ENCODE assay signal across 12 mouse cellular contexts in the genomic region with DNA sequence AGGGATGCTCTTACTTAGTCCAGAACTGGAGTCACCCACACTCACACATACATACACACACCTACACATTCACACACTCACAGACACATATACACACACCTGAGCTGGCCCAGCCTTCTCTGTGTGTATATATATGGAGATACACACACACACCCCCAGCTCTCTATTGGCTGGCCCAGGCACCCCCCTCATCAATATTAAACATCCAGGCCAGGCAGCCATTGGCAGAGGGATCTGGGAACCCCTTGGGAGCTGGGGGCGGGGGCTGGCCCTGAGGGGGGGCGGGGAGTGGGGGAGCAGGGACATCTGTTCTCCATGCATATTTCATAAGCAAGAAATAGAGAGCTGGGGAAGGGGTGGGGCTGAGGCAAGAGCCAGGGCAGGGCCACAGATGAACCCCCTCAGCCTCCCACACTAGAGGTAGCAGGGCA. TPM values are rescaled to one million over a fixed set of nuclear protein-coding genes. Genes with fewer than 3 reads are reported as not detected.
A peak's percentile ranks its signal among the peaks of the same experiment; 100 is the strongest.
DNase-seq lines count a peak whose midpoint lies in the region; ATAC-seq and TF ChIP-seq lines count a peak whose summit lies in the region.
"Had no signal": no experiment of that assay in that cellular context is flagged by ENCODE, and none has a peak within 500 bp of the region (broad histone marks: within the 10 kb centered on the region; RNA-seq: fewer than 3 reads in every experiment).

A gene (minus strand): TSS at position 83 of the 431 bp plus-strand sequence.

- TF ChIP-seq CTCF in brain, embryonic 14.5 days (IDR thresholded peaks at IDR 0.05; ENCODE audit: borderline replicate concordance, extremely low read depth, insufficient read depth, insufficient read length): no peak

- H3K9me3 ChIP-seq in forebrain, embryonic 16.5 days (ENCODE audit: control insufficient read depth, low read length): no peaks in the 10 kb centered on the region
- H3K9me3 ChIP-seq in midbrain, embryonic 12.5 days: no peaks in the 10 kb centered on the region
- H3K9me3 ChIP-seq: G1E; liver, embryonic 15.5 days had no signal

- peak within 1 kb of the TSS; percentile 35 for H3K4me2 ChIP-seq in forebrain, embryonic 16.5 days (ENCODE audit: low read length)
- peak within 1 kb of the TSS; percentile 74 for H3K4me2 ChIP-seq in midbrain, embryonic 12.5 days (replicated peaks)
- H3K4me2 ChIP-seq: liver, embryonic 15.5 days had no signal

- peak; percentile 55 for DNase-seq in embryo, embryonic 10.5 days (ENCODE audit: low spot score)
- DNase-seq in embryo, embryonic 9.5 days (ENCODE audit: extremely low spot score): no peak
- DNase-seq in brain, embryonic 14.5 days (ENCODE audit: low read depth): peak; percentile 89
- DNase-seq in c-Kit-positive CD71-positive TER-119-positive erythroid progenitor cells, embryonic 14.5 days (ENCODE audit: low spot score): no peak
- DNase-seq in adipocyte (ENCODE audit: low spot score): no peak
- no peak for DNase-seq in kidney, postnatal 25 days
- DNase-seq: thymus, postnatal 36 days had no signal

- peak; percentile 78 for ATAC-seq in forebrain, embryonic 16.5 days
- ATAC-seq in midbrain, embryonic 12.5 days (ENCODE audit: low FRiP score, low read depth): peak; percentile 81
- ATAC-seq: activated CD4-positive, CD25-positive, alpha-beta regulatory T cell, adult 4 months had no signal

- H3K27me3 ChIP-seq in forebrain, embryonic 16.5 days (replicated peaks; ENCODE audit: control insufficient read depth, insufficient read depth, low read length): no peaks in the 10 kb centered on the region
- peaks cover 27% of the 10 kb centered on the region for H3K27me3 ChIP-seq in midbrain, embryonic 12.5 days

- H3K4me3 ChIP-seq in forebrain, embryonic 16.5 days (replicated peaks; ENCODE audit: low read length): peak within 1 kb of the TSS; percentile 23
- peak within 1 kb of the TSS; percentile 48 for H3K4me3 ChIP-seq in midbrain, embryonic 12.5 days
- H3K4me3 ChIP-seq: liver, embryonic 15.5 days had no signal

- TF ChIP-seq POLR2A in brain, embryonic 14.5 days (IDR thresholded peaks at IDR 0.05; ENCODE audit: borderline replicate concordance, extremely low read depth, insufficient read depth, insufficient read length, poor library complexity, severe bottlenecking): no peak

- no peaks in the 10 kb centered on the region for H3K36me3 ChIP-seq in forebrain, embryonic 16.5 days (ENCODE audit: control insufficient read depth, insufficient read depth)
- H3K36me3 ChIP-seq in midbrain, embryonic 12.5 days: no peaks in the 10 kb centered on the region
- H3K36me3 ChIP-seq: G1E; liver, embryonic 15.5 days had no signal

- H3K9ac ChIP-seq in forebrain, embryonic 16.5 days (replicated peaks; ENCODE audit: low read depth, low read length): no peak within 1 kb of the TSS
- H3K9ac ChIP-seq in midbrain, embryonic 12.5 days (replicated peaks): peak within 1 kb of the TSS; percentile 54
- H3K9ac ChIP-seq: liver, embryonic 15.5 days had no signal

- H3K27ac ChIP-seq in forebrain, embryonic 16.5 days (ENCODE audit: low read length): peak within 1 kb of the TSS; percentile 62
- H3K27ac ChIP-seq in midbrain, embryonic 12.5 days (replicated peaks): peak within 1 kb of the TSS; percentile 85
- H3K27ac ChIP-seq: liver, embryonic 15.5 days had no signal

- WGBS in forebrain, embryonic 16.5 days: 16% methylated on average over 2 of the region's 2 CpGs
- 30% methylated on average over 2 of the region's 2 CpGs for WGBS in midbrain, embryonic 12.5 days

- peaks cover 36% of the 10 kb centered on the region for H3K4me1 ChIP-seq in forebrain, embryonic 16.5 days (replicated peaks; ENCODE audit: control insufficient read depth, insufficient read depth, low read length)
- H3K4me1 ChIP-seq in midbrain, embryonic 12.5 days: peaks cover 52% of the 10 kb centered on the region

RNA-seq across cellular contexts. Expression of the gene that starts here (rescaled TPM):
- polyA plus RNA-seq in brain, embryonic 14.5 days (2012; rRNA removed): 14.8 and 19.3 TPM in 2 replicates
- polyA plus RNA-seq in forebrain, embryonic 16.5 days (2015; fragmentation: Nextera tagmentation; extraction: Ambion mirVana): 2.0 TPM in 2 replicates
- 11.1 and 11.5 TPM in 2 replicates for polyA plus RNA-seq in midbrain, embryonic 12.5 days (2016; fragmentation: Nextera tagmentation; extraction: Ambion mirVana)
- polyA plus RNA-seq: activated CD4-positive, CD25-positive, alpha-beta regulatory T cell, adult 4 months; liver, embryonic 15.5 days had no signal

Comparison
In these comparisons a context has a peak if more than half of its experiments do, and no peak if none do; other contexts are left out.
1. DNase-seq: peak in embryo, embryonic 10.5 days (single experiment) and brain, embryonic 14.5 days (single experiment); none in embryo, embryonic 9.5 days (single experiment), c-Kit-positive CD71-positive TER-119-positive erythroid progenitor cells, embryonic 14.5 days (single experiment), adipocyte (single experiment) and kidney, postnatal 25 days (0 of 2).